Mouse (Mus musculus) embryonic facial prominence, embryonic 15.5 days (tissue): Measurements from ENCODE around the gene Myo3a. TPM values are rescaled to one million over a fixed set of nuclear protein-coding genes. Genes with fewer than 3 reads are reported as not detected.
"Not testable (repeated sequence)": the region's sequence is repeated elsewhere in the genome, so short reads cannot be mapped to it uniquely, and the experiment has no call there.

Source experiments
- ATAC-seq: fragments of 200-750 bp; cut with Nextera tagmentation; 2 replicates; pipeline ENCODE4 v1.8.0; 2017; ENCODE audit warnings: low read depth, moderate TSS enrichment; ENCODE audit not compliant: insufficient number of reproducible peaks, low FRiP score, low TSS enrichment
- H3K27ac ChIP-seq: fragments of 300-500 bp; sonication (generic); replicated peaks from 2 replicates; pipeline ENCODE4 v1.5.1; 2015; ENCODE audit warnings: mild to moderate bottlenecking, inconsistent platforms
- H3K27me3 ChIP-seq: fragments of 300-500 bp; sonication (generic); 2 replicates; pipeline ENCODE4 v1.6.1; 2015; ENCODE audit warnings: inconsistent platforms
- H3K36me3 ChIP-seq: fragments of 300-500 bp; sonication (generic); 2 replicates; pipeline ENCODE4 v1.6.1; 2015; ENCODE audit warnings: mild to moderate bottlenecking, inconsistent platforms
- H3K4me1 ChIP-seq: fragments of 300-500 bp; sonication (generic); 2 replicates; pipeline ENCODE4 v1.6.1; 2015; ENCODE audit warnings: inconsistent platforms
- H3K4me2 ChIP-seq: fragments of 300-500 bp; sonication (generic); replicated peaks from 2 replicates; pipeline ENCODE4 v1.6.1; 2015; ENCODE audit warnings: mild to moderate bottlenecking, inconsistent platforms
- H3K4me3 ChIP-seq: fragments of 300-500 bp; sonication (generic); replicated peaks from 2 replicates; pipeline ENCODE4 v1.5.1; 2015; ENCODE audit warnings: mild to moderate bottlenecking, inconsistent platforms
- H3K9ac ChIP-seq: fragments of 300-500 bp; sonication (generic); 2 replicates; pipeline ENCODE4 v1.6.1; 2015; ENCODE audit warnings: inconsistent platforms
- H3K9me3 ChIP-seq: fragments of 300-500 bp; sonication (generic); replicated peaks from 2 replicates; pipeline ENCODE4 v1.6.1; 2016; ENCODE audit warnings: inconsistent platforms
- WGBS: fragments of 180-500 bp; shearing (Covaris S2); methylation state at CpG from one replicate; pipeline ENCODE4 v1.1.7; 2015; 5-methylcytosine and 5-hydroxymethylcytosine counted together
- polyA plus RNA-seq: library from polyadenylated mRNA; unstranded; fragments of >200 nt; fragmentation: Nextera tagmentation; extraction: Ambion mirVana; gene quantifications from 2 replicates; pipeline ENCODE4 v1.2.1, GENCODE M21; 2015

The Myo3a gene
- 0.13 TPM in 1 of 2 replicates, not detected in the other for polyA plus RNA-seq

DNA sequence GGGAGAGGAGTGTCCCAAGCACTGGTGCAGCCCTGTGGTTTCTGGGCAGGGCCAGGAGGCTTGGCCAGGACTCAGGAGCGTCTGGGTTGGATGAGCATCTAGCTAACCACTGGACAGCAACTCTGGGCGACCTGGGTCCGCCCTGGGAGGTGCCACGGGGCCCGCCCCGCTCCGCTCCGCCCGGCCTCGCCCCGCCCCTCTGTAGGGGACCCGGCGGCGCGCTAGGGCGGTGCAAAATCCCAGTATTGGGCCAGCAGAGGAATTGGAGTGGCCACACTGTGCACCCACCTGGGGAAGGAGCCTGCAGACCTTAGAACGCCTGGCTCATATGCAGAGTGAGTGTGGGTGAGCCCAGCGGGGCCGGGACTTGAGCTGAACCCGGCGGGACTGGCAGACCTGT, at the start of gene Myo3a:
Gene Myo3a (plus strand): TSS at position 196 of the 400 bp plus-strand sequence.
- ATAC-seq = peak; percentile 34; the same call in 1 of the 2 replicates
- Histone ChIP-seq H3K4me3 (peak within 1 kb of the TSS; percentile 7; the same call in 1 of the 2 replicates), H3K36me3 (no peaks in the 10 kb centered on the region), H3K9me3 (no peaks in the 10 kb centered on the region), H3K4me2 (peak within 1 kb of the TSS; percentile 39), H3K4me1 (no peaks in the 10 kb centered on the region), H3K9ac (no peak within 1 kb of the TSS), H3K27ac (no peak within 1 kb of the TSS), H3K27me3 (peaks cover 4% of the 10 kb centered on the region; the same call in 1 of the 2 replicates)
- WGBS = 2% methylated on average over 21 of the region's 21 CpGs

DNA sequence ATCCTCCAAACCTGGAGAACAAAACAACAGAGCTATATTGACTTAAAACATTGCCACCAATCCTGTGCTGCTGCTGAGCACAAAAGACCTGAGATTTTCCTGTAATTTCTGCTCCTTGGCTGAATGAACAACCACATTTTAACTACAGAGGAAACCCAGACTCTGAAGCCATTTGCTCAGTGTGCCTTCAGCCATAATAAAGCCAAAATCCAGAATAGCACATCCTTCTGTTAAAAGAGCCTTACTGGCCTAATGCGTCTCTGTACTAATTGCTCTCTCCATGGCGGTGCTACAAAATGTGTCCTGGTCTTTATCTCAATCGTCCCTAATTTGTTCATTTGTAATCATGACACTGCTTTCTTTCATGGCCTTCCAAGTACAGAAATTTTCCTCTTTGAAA, 23.2 kb downstream of the Myo3a start:
- no peaks in the 10 kb centered on the region for H3K4me1 ChIP-seq

DNA sequence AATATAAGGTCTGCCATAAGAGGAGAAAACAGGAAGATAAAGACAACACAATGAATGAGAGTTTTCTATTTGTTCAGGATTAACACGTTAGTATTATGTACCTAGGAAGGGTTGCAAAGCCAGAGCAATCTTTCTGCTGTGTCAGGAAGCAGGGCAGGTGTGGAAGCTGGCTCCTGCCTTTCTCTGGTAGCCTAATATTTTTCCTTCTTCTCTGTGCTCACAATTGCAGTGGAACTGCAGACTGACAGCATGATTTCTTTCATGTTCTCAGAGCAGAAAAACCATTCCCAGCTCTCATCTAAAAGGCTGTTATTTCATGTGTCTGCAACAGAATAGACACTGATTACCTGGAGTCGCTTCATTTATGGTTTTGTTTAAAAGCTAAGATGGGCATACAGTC, 23.7 kb downstream of the Myo3a start:
- no peaks in the 10 kb centered on the region for H3K36me3 ChIP-seq
- H3K4me1 ChIP-seq = no peaks in the 10 kb centered on the region
- no peak for ATAC-seq
- H3K27me3 ChIP-seq = no peaks in the 10 kb centered on the region
- no peak overlapping the region for H3K27ac ChIP-seq
- WGBS = 66% methylated on average over 2 of the region's 2 CpGs
- H3K9ac ChIP-seq = no peak overlapping the region
- H3K4me2 ChIP-seq = no peak overlapping the region
- no peak overlapping the region for H3K4me3 ChIP-seq
- H3K9me3 ChIP-seq = no peaks in the 10 kb centered on the region

More for the DNA sequence above, 23.2 kb downstream of the Myo3a start:
- no peaks in the 10 kb centered on the region for H3K27me3 ChIP-seq
- no peak overlapping the region for H3K4me2 ChIP-seq
- no peak overlapping the region for H3K27ac ChIP-seq
- no peaks in the 10 kb centered on the region for H3K9me3 ChIP-seq
- no peak for ATAC-seq
- no peaks in the 10 kb centered on the region for H3K36me3 ChIP-seq
- 56% methylated on average over 3 of the region's 3 CpGs for WGBS
- H3K9ac ChIP-seq = no peak overlapping the region
- H3K4me3 ChIP-seq = no peak overlapping the region

DNA sequence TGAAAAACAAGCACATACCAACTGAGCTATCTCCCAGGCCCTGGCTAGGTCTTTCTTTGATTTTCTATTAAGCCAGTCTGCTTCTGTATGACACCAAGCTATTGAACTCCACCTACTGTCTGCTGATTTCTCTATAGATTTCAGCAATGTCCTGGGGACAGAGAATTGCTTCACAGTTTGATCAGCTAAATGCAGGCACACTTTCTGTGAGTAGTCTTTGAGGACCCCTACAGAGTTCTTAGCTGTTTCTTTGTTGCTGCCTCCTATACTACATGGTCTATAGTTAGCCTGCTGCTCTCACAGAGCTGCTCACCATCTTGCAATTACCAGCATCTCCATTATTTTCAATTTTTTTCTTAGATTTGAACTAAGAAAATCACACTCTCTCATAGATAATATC, 28.3 kb downstream of the Myo3a start:
- Histone ChIP-seq H3K4me2 (no peak overlapping the region), H3K36me3 (no peaks in the 10 kb centered on the region), H3K9ac (no peak overlapping the region), H3K27ac (no peak overlapping the region), H3K4me1 (no peaks in the 10 kb centered on the region), H3K4me3 (no peak overlapping the region), H3K27me3 (no peaks in the 10 kb centered on the region), H3K9me3 (no peaks in the 10 kb centered on the region)
- ATAC-seq = no peak

DNA sequence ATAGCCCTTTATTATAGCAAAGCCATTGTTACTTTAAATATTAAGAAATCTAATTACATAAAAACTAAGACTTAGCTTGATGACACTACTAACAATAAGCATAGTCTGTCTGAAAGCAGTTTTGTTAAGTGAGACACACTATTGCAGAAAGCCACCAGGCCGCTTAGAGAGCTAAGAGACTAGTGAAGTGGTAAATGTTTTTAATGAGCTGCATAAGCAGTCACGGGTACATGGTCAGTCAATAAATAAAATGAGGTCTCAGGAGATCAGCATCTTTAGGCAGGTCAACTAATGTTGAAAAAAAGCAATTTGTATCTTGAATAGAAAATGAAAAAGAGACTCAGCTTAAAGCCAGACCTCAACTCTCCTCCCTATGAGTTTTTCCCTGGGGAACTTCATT, 44.3 kb downstream of the Myo3a start:
- no peaks in the 10 kb centered on the region for H3K36me3 ChIP-seq
- H3K27ac ChIP-seq = no peak overlapping the region
- no peak overlapping the region for H3K4me3 ChIP-seq
- no peak for ATAC-seq
- H3K9ac ChIP-seq = no peak overlapping the region
- no peaks in the 10 kb centered on the region for H3K4me1 ChIP-seq
- H3K27me3 ChIP-seq = no peaks in the 10 kb centered on the region
- H3K9me3 ChIP-seq = no peaks in the 10 kb centered on the region
- H3K4me2 ChIP-seq = no peak overlapping the region
- WGBS = 75% methylated on average over 2 of the region's 2 CpGs

DNA sequence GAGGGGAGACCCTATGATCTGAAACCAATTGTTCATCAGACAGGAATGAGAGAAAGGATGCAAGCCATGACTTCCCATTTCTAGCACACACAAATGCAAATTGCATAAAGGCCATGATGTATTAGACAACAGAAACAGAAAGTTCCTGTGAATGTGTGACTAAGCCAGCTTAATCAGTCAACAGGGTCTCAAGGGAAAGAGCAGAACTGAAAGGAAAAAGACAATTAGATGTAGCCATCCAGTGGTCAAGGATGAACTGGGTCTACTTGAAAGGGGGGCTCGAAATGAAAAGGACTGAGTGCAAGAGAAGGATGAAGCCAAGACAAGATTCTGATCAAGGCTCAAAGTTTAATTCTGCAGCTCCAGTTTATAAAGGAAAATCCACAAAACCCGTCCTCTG, 58.1 kb downstream of the Myo3a start:
- Histone ChIP-seq H3K36me3 (no peaks in the 10 kb centered on the region), H3K4me2 (no peak overlapping the region), H3K27me3 (no peaks in the 10 kb centered on the region), H3K4me3 (no peak overlapping the region), H3K9ac (no peak overlapping the region), H3K9me3 (no peaks in the 10 kb centered on the region), H3K27ac (no peak overlapping the region), H3K4me1 (no peaks in the 10 kb centered on the region)
- WGBS = 57% methylated on average over 2 of the region's 2 CpGs
- no peak for ATAC-seq

DNA sequence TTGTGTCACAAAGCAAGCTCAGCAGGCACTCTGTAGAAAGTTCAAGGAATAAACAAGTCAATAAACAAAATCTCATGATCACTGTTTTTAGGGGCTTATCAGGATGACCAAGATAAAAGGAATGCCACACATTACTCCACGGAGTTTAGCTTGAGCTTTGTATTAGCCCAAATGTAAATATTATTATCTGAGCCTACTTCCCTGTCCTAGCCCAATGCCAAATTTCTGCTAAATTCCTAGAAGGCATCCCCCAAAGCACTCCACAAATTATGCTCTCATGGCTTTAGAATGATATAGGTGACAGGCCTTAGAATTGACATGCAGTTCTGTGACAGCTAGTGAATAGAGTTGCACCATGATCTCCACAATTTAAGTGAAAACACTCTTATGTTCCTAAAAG, 58.5 kb downstream of the Myo3a start:
- Histone ChIP-seq H3K4me3 (no peak overlapping the region), H3K9ac (no peak overlapping the region), H3K4me1 (no peaks in the 10 kb centered on the region), H3K4me2 (no peak overlapping the region), H3K27ac (no peak overlapping the region), H3K27me3 (no peaks in the 10 kb centered on the region), H3K36me3 (no peaks in the 10 kb centered on the region), H3K9me3 (no peaks in the 10 kb centered on the region)
- ATAC-seq = no peak
- WGBS = 54% methylated on average over 1 of the region's 1 CpGs

DNA sequence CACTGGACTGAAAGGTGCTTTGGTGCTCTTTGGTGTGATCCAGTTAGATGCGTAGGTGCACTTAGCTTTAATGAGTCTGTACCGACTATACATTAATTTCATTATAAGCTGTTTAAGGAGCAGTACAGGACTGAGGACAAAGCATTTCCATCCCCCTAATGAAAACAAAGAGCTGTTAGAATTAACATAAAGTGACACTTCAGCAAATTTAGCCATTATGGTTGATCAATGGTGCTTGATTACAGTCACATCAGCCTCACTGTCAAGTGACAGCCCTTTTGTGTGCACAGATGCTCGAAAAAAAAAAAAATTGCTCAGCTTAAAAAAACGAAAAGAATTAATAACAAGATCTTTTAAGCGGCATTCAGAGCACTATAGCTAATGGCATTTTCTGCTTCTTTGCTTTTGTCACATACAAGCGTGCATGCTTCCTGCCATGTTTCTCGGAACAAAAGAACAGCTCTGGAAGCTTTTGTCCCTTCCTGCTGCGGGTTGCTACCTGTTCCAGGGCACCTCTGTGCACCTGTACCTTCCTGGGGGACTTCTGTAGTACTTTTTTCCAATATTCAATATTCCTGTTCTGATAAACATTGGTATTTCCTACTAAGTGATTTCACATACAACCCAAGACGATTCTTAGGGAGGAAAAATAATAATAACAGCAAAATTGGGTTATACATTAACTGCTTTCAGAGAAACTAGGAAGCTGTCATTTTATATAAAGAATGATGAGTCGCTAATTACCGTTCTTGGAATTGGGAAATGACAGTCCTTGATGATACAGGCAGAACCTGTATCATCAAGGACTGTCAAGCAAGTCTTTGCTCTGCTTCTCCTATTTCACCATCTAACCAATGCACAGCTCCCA, 66.5 kb downstream of the Myo3a start:
- H3K36me3 ChIP-seq = no peaks in the 10 kb centered on the region
- no peak overlapping the region for H3K27ac ChIP-seq
- WGBS = 56% methylated on average over 11 of the region's 11 CpGs
- no peak overlapping the region for H3K9ac ChIP-seq
- H3K4me2 ChIP-seq = no peak overlapping the region
- no peak for ATAC-seq
- H3K27me3 ChIP-seq = no peaks in the 10 kb centered on the region
- H3K4me3 ChIP-seq = no peak overlapping the region
- H3K9me3 ChIP-seq = no peaks in the 10 kb centered on the region
- no peaks in the 10 kb centered on the region for H3K4me1 ChIP-seq

DNA sequence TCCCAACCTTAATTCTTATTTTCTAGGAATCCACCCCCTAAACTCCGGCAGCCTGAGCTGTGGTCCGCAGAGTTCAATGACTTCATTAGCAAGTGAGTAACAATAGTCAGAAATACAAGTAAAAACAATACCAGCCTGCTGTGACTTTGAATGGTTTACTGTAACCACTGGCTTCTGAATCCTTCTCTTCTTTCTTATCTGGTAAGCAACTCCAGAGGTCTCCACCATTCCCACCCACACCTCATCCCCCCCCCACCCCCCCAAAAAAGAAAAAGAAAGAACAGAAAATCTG, 67.1 kb downstream of the Myo3a start:
- H3K4me1 ChIP-seq = no peaks in the 10 kb centered on the region
- no peaks in the 10 kb centered on the region for H3K27me3 ChIP-seq
- no peaks in the 10 kb centered on the region for H3K9me3 ChIP-seq
- 13% methylated on average over 2 of the region's 2 CpGs for WGBS
- H3K4me3 ChIP-seq = no peak overlapping the region
- H3K36me3 ChIP-seq = no peaks in the 10 kb centered on the region
- ATAC-seq = no peak
- no peak overlapping the region for H3K27ac ChIP-seq
- H3K9ac ChIP-seq = no peak overlapping the region
- H3K4me2 ChIP-seq = no peak overlapping the region

DNA sequence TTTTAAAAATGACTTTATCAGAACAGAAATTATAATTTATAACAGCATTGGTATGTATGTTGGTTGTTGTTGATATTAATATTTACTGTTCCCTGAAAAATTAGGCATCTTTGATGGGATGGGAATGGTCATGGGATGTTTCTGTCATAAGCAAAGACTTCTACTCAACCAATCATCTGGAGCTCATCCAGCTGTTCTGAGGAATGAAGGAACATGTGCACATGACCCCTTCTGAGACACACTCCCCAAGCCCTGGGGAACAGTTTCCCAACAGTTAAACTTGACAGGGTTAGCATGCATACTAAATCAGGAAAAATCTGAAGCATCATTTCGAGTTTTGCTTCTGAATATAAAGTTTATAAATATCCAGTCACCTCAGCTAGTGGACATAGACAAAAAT, 70.6 kb downstream of the Myo3a start:
- H3K4me2 ChIP-seq = no peak overlapping the region
- H3K27ac ChIP-seq = no peak overlapping the region
- no peak for ATAC-seq
- H3K9me3 ChIP-seq = no peaks in the 10 kb centered on the region
- H3K9ac ChIP-seq = no peak overlapping the region
- H3K27me3 ChIP-seq = no peaks in the 10 kb centered on the region
- no peaks in the 10 kb centered on the region for H3K36me3 ChIP-seq
- 48% methylated on average over 1 of the region's 1 CpGs for WGBS
- no peak overlapping the region for H3K4me3 ChIP-seq
- no peaks in the 10 kb centered on the region for H3K4me1 ChIP-seq

DNA sequence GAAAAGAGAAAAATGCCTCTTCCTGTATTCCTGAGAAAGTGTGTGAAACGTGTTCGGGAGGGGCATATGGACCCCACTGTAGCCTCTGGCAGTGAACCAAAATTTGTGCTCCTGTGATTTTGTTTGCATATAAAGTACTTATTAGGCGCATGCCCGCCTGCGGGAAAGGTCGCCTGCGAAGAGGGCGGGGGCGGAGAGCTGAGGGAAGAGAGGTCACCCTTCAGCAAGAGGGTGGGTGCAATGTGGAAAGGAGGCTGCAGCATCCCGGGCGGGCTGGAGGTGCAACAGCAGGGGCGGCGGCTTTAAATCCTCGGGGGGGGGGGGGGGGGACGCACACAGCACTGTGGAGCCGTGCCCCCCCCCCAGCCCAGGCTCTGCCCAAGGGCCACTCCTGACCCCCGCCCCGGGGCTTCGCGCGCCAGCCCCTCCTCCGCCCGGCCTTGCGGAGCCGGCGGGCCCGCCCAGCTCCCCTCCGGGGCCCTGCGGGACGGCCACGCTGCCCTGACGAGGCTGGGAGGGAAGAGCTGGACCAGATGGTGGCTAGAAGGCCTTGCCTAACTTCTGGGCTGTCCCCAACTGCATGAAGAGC, 111.1 kb downstream of the Myo3a start:
- no peaks in the 10 kb centered on the region for H3K36me3 ChIP-seq
- H3K9me3 ChIP-seq = no peaks in the 10 kb centered on the region
- no peak overlapping the region for H3K27ac ChIP-seq
- no peak overlapping the region for H3K9ac ChIP-seq
- peak; percentile 57 for ATAC-seq
- WGBS = 4% methylated on average over 27 of the region's 32 CpGs
- H3K27me3 ChIP-seq = 0 out of 2 replicates have a peak, but pooled peaks cover 3% of the 10 kb centered on the region
- H3K4me1 ChIP-seq = no peaks in the 10 kb centered on the region; the same call in 1 of the 2 replicates
- H3K4me2 ChIP-seq = peak overlapping the region; percentile 63
- peak overlapping the region; percentile 36 for H3K4me3 ChIP-seq

DNA sequence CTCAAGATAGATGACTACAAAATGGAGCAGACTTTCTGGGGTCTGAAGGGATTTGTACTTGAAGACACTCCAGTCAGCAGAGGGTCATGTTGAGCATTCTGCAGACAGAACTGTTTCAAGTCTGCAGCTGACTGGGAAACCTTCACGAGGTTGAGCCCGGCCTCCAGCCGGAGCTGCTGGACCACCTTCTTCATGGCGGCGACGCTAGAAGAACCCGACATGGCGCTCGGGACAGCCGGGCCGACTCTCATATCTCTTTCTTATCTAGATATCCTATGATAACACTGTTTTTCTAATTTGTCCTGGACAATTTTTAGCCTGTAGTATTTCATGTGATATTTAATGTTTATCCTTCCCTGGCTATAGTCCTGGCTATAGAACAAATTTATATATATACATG, 183.2 kb downstream of the Myo3a start:
- H3K27ac ChIP-seq, H3K4me1 ChIP-seq, H3K9me3 ChIP-seq, H3K27me3 ChIP-seq, H3K9ac ChIP-seq, H3K4me2 ChIP-seq, ATAC-seq, H3K4me3 ChIP-seq, H3K36me3 ChIP-seq: not testable (repeated sequence)
- 95% methylated on average over 11 of the region's 11 CpGs for WGBS
